Mouse (Mus musculus) lung, postnatal 14 days (tissue): Measurements from ENCODE around the gene Ppargc1a.
A peak's percentile ranks its signal among the peaks of the same experiment; 100 is the strongest.

ENCODE experiments used
- DNase-seq: peaks from one replicate; pipeline ENCODE4 v3.0.0; 2021

Ppargc1a gene

DNA sequence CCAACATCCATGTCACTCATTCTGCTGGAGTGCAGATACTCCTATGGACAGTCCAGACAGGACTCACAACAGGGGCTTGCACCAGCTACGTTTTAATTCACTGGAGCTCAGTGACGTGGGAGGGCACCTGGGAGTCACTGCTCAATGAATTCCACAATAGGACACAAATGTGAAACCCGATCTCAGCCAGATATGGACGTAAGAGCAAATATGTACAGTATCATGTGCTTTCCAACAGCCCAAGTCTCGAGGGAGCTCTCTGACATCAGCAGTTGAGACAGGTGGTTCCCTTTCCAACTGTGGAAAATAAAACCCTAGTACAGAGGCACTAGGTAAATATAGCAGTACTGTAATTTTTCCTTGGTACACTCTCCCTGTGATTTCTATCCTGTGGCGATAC, at the start of gene Ppargc1a:
Gene Ppargc1a (minus strand): TSS at position 68 of the 400 bp plus-strand sequence.
- DNase-seq, result no peak

GRCm38 (mm10) chr5:51616877-51617276, 49.4 kb upstream of the Ppargc1a start:
- no peak for DNase-seq

DNA sequence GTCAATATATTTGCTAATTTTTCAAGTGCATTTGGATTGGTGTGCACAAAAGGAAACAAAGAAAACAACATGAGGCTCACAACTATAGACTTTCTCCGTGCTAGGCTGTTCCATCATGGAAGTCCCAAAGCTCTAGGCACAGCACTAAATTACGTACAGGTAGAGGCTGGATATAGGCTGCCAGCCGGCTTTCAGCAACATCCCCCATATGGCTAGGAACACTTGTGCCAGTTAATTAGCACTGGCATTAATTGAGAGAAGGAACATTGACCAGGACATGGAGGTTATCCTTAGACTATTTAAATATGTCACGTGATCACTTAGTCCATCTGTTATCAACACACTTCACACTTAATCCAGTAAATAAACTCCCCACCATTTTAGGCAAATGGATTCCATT, 44.5 kb upstream of the Ppargc1a start:
- no peak for DNase-seq

GRCm38 (mm10) chr5:51607686-51608480, 40.4 kb upstream of the Ppargc1a start:
- DNase-seq, result no peak

GRCm38 (mm10) chr5:51599549-51599948, 32.0 kb upstream of the Ppargc1a start:
- DNase-seq, result no peak

DNA sequence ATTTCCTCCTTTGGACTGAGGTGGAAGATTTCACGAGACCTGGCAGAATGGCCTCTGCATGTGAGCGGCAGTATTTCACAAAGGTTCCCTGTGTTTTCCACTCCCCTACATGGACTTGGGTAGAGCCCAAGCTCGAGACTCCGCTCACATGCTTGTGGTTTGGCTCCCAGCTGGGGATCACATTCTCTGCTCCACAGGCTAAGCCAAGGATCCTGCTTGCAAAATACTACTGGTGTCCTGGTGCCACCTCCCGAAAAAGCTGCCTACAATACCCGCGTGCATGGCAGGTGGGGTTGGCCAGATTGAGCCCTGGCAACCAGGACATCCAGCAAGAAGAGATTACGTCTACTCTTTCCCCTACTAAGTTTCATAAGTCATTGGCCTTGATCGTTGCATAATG, 28.1 kb upstream of the Ppargc1a start:
- DNase-seq, result peak; percentile 11

DNA sequence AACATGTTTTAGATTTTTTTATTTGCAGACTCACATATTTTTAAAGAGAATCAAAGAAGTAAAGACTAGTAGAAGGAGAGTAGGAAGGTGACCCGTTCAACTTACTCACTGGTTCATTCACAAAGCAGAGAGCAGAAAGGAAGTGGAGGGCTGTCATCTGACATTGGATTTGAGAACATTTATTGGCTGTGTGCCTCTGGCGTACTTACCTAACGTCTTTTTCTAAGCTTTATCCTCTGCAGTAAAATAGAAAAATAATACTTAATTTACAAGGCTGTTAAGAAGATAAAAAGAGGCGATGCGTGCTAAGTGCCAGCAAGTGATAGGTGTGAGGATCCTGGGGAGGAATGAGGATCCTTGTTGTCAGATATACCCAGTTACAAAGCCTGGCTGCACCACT, 24.7 kb upstream of the Ppargc1a start:
- DNase-seq, result no peak

DNA sequence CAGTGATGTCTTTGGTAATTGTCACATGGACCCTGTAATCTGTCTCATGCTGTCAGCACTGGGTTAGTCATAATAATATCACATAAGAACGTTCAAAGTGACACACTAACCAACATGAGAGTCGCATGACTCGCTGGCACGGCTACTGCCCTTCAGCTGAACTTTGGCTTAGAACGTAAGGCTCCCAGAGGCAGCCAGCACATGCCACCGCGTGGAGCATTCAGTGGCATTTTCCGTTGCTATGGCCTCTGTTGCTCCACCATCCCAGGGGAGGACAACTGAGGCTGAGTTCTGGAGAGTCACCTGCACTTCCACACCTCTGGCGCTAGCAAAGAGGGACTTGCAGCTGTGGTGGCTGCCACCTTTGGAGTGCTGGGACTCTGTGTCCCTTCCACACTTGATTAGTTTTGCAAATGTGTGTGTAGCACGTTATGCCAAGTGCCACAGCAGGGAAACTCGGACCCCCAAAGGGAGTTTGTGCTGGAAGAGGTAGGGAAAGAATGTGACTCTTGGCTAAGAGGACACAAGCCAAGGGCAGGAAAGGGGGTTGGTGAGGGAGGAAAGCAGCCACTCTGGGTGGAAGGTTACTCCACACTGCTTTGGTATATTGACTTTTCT, 24.1 kb upstream of the Ppargc1a start:
- peak; percentile 10 for DNase-seq

DNA sequence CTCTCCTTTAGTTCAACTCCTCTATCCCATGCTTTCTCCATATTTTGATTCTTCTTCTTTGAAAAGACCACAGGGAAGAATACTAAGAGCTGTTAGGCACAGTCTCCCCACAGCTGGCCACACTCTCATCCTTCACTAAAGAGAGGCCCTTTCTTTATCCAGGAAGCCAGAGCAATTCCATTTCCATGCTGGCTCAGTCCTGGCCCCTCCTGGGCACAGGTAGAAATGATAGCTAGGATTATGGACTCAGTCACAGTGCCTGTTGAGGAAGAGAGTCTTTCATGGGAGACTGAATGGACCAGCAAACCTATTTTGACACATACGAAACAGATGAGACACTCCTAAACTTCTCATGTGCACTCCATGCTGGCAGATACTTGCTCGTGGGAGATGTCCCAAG, 18.7 kb upstream of the Ppargc1a start:
- no peak for DNase-seq

- DNase-seq, result no peak
Observed at GRCm38 (mm10) chr5:51584987-51585386, 17.5 kb upstream of the Ppargc1a start.

GRCm38 (mm10) chr5:51584186-51584585, 16.7 kb upstream of the Ppargc1a start:
- DNase-seq, result no peak

DNA sequence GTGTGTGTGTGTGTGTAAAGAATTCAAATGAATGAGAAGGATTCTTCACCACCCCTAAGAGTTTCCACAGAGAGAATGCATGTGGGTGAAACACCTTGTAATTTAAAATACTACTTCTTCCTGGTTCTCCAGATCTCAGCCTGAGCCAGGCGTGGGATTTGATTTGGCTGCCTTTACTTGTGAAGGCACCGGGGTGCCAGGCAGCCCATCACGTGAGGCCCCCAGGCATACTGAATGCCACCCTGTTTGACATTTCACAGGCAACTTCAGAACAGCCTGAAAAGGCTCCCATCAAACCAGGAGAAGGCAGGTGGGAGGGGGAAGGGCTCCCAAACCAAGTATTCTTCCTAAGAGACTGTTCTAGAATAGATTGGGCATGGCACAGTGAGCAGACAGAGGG, 16.1 kb upstream of the Ppargc1a start:
- DNase-seq, result no peak

DNA sequence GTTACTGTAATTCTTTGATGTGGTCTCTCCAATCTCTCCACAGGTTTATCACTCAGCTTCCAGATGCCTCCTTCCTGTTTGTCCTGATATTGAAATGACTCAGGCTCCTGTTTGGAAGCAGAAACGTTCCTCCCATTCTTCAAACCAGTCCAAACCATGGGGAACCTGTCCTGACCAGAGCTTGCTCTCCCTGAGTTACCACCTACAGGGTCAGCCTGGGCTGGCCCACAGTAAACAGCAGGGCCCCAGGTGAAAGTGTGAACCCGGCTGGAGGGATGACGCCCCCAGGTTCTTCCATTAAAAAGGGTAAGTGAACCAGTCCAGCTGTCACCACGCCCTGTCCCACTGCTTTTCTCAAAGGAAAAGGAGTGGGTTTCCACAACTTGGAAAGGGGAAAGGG, 15.5 kb upstream of the Ppargc1a start:
- DNase-seq, result no peak

- no peak for DNase-seq
Observed at GRCm38 (mm10) chr5:51582618-51583017, 15.1 kb upstream of the Ppargc1a start.

DNA sequence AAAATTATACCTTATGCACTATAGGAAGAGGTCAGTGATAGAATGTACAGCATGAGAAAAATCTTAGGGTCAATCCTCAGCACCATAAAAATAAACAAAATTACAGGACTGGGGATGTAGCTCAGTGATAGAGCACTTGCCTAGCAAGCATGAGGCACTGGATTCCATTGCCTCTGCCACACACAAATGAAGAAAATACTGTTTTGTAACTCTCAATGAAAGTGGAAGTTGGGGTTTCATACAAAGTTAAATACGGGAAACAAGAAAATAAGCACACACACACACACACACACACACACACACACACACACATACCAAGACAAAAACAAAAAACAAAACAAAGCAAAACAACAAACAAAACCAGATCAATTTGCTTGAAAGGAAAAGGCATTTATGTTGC, 10.1 kb upstream of the Ppargc1a start:
- DNase-seq, result no peak

DNA sequence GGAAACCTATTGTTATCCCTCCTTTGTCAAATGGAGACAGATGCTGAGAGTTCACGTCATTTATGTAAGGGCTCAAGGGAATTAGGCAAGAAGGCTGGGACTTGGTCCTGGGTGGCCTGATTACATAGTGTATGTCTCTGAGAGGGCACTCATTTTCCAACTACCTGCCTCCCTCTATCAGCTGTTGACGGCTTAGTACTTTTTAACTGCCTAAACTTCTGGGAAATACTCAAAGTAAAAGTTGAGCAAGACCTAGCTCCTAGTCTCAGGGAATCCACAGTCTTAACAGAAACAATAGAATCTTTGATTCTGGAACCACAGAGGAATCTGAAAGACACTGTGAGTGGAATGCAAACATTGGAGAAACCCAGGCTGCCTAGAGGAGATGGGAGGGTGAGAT, 6.2 kb upstream of the Ppargc1a start:
- DNase-seq, result no peak

GRCm38 (mm10) chr5:51568198-51568690, 718 bp upstream of the Ppargc1a start:
- no peak for DNase-seq

DNA sequence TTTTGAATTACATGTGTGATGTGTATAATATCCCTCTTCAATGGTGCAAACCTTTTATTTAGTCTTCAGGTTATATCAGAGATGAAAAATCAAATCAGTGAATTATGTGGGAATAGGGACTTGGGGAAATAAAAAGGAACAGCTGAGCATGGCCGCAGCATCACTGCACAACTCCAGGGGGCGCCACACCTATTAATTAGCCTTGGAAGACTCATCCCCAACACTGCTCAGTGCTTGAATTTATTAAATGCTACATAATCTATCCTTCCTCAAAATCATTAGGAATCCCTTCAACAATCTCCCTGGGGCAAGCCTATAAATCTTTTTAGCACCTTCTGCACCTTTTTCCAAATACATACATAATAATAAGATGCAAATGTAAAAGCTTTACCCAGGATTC, 1.9 kb downstream of the Ppargc1a start:
- no peak for DNase-seq

DNA sequence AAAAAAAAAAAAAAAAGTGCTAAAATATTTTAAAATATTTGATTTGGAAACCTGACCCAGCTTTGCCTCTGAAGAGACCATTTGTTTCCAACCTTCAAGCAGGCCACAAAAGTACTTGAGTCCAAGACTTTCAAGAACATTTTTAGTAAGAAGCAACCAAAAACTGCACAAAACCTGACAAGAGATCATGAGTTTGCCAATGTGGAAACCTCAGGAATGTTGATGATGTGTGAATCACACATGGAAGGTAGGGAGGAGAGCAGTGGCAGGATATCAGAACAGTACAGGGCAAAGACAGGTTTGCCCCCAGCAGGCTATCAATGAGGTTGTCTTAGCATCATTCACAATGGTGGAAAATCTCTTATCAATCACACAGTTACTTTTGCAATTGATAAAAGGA, 2.5 kb downstream of the Ppargc1a start:
- no peak for DNase-seq

- no peak for DNase-seq
Observed at GRCm38 (mm10) chr5:51563574-51563973, 4.0 kb downstream of the Ppargc1a start.

GRCm38 (mm10) chr5:51557607-51558278, 9.8 kb downstream of the Ppargc1a start:
- DNase-seq, result no peak

- peak; percentile 29 for DNase-seq
Observed at GRCm38 (mm10) chr5:51553671-51554070, 13.9 kb downstream of the Ppargc1a start.

DNA sequence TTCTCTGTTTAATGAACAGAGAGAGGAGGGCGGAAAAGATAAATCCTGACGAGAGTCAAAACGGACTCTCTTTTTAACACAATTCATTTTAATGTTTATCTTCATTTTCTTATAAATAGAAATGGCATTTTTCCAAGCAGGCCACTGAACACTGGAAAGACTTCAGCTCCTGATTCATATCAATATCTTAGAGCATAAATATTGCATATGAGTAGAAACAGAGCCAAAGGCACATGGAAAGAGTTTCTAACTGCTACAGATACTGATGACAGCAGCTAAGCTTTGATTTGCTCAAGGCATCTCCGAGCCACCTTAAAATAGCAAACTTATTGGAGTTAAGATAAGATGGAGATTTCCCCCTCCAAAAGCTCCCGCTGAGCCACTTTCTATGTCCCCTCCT, 14.3 kb downstream of the Ppargc1a start:
- no peak for DNase-seq
